Mouse (Mus musculus) naive thymus-derived CD4-positive, alpha-beta T cell, adult 2 months (primary cell): Measurements from ENCODE around the gene Map3k14.

ENCODE experiments used
- DNase-seq: peaks from one replicate; pipeline ENCODE4 v3.0.0-alpha.2; 2011; ENCODE audit warnings: low read depth

Map3k14 gene

GRCm38 (mm10) chr11:103206203-103206602, 61.1 kb downstream of the Map3k14 start:
- no peak for DNase-seq

DNA sequence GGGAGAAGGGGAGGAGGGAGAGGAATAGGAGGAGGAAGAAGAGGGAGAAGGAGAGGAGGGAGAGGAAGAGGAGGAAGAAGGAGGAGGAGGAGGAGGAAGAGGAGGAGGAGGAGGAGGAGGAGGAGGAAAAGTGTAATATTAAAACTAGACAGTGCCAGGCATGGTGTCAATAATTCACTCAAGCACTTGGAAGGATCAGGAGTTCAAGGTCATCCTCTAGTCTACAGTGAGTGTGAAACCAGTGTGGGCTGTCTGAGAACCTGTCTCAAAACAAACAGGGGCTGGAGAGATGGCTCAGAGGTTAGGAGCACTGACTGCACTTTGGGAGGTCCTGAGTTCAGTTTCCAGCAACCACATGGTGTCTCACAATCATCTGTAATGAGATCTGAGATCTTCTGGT, 64.9 kb downstream of the Map3k14 start:
- DNase-seq: no peak

- no peak for DNase-seq
Measured at GRCm38 (mm10) chr11:103201664-103202063, 65.6 kb downstream of the Map3k14 start.

- no peak for DNase-seq
Measured at GRCm38 (mm10) chr11:103198911-103199803, 68.1 kb downstream of the Map3k14 start.

GRCm38 (mm10) chr11:103198339-103198738, 68.9 kb downstream of the Map3k14 start:
- DNase-seq: no peak

GRCm38 (mm10) chr11:103197340-103197739, 69.9 kb downstream of the Map3k14 start:
- DNase-seq: no peak

DNA sequence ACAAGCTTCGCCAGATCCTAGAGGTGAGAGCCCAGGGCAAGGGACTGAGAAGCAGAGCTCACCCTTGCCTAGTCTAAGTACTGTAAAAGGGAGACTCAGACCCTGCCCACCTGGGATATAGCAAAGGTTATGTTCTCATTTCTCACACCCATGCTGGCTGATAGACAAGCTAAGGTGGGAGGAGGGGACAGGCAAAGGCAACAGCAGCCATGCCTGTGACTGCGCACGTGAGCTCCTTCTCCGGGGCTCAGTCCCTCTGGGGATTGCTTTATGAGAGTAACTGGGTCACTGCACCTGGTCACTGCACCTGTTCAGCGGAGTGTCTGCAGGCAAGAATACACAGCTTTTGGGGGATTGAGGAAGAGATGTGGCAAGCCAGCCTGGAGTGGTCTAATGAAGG, 71.6 kb downstream of the Map3k14 start:
- no peak for DNase-seq

- no peak for DNase-seq
Measured at GRCm38 (mm10) chr11:103195236-103195635, 72.0 kb downstream of the Map3k14 start.

DNA sequence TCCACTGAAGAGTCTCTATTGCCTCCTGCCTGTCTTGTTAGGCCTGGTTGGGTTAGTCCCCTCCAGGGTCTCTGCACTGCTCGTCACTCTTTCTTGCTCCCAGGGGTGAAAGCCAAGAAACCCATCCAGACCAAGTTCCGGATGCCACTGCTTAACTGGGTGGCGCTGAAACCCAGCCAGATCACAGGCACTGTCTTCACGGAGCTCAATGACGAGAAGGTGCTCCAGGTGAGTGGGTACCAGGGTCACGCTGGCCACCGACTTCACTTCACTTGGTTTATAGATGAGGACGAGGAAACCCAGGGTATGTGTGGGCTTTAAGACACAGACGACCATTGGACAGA, 73.5 kb downstream of the Map3k14 start:
- DNase-seq: no peak

GRCm38 (mm10) chr11:103192956-103193824, 74.1 kb downstream of the Map3k14 start:
- DNase-seq: no peak

DNA sequence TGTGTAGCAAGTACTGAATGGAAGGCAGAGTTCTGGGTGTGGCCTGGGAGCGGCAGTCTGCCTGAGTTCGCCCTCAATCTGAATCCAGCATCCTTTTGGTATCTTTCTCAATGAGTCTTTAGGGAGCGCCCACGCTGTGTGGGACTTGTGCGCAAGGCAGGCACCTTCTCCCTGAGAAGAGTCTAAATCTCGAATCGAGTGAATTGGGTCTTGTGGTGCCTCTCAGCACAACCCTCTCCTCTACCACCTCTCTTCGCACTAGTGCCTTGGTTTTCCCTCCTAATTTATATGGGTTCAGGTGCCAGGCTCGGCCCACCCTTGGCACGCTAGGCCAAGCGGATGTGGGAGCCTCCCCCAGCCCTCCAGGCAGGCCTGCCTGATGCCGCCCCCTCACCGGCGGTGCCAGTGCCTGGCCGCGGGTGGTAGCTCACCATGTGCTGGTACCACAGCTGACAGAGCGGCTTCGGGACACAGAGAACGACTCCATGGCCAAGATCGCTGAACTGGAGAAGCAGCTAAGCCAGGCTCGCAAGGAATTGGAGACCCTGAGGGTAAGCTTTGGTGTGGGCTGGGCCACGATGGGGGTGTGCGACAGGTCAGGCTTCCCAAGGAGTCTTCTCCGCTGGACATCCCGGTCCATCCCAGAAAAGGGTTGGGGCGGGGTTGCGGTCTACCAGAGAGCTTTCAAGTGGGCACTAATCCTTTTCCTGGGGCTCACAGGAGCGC, 74.9 kb downstream of the Map3k14 start:
- DNase-seq: no peak

GRCm38 (mm10) chr11:103184891-103185290, 82.4 kb downstream of the Map3k14 start:
- DNase-seq: peak; percentile 77

DNA sequence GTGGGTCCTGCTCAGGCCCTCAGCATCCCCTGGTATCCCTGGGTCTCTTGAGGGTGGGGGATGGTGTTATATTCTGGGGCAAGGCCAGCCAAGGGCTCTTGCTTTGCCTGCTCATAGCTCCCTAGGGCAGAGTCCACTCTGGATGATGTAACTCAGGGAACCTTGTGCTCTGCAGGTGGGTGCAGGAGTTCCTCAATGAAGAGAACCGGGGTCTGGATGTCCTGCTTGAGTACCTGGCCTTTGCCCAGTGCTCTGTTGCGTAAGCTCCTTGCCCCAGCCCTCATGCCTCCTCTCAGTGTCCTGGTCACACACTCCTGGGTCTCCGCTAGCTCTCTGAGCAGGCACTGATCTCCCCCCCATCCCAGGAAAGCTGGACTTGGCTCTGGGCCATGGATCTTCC, 85.4 kb downstream of the Map3k14 start:
- no peak for DNase-seq

DNA sequence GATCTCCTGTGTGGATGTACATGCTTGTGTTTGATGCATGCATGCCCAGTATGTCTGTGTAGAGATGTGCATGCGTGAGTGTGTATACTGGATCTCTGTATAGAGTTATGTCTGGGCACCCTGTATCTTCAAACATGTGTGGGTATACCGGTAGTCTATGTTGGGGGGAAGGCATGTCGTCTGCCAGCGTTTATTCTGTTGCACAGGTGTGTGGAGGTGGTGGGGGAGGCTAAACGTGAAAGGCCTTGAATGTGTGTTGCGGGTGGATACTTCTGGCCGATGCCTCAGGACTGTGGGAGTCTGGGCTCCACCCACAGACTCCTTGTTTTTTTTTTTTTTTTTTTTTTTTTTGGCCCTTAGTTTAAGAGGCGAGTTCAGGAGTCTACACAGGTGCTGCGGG, 85.9 kb downstream of the Map3k14 start:
- no peak for DNase-seq

DNA sequence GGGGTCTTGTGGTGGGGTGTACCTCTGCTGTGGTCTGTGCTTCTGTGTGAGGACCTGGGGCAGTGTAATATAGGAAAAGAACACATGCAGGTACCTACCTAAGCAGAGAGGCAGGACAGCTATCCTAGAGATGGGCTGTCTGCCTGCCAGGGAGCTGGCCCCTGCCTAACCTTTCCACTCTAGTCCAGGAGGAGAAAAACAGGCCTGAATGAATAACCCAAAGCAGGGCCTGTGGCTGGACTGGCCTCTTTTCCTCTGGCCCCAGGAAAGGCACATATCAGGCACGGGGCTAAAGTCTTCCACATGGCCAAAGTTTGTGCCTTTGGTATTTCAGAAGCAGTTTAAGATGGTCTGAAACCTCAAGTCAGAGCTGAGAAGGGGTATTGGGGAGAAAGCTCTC, 86.8 kb downstream of the Map3k14 start:
- DNase-seq: no peak

DNA sequence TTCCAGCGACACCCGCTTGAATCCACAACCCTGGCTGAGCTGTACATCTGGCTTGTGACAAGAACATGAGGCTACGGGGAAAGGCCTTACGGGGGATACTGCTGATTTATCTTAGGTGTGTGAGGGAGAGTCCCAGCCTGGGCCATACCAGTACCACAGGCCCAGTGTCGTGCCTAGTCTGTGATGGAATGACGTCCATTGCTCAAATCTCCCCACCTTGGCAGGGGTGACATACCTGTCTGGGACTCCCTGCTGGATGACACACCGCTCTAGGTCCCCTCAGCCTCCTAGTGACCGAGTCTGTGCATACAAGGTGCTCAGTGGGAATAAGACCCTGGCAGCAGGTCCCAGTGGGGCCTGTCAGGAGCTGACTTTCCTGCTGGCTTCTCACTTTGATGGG, 88.5 kb downstream of the Map3k14 start:
- no peak for DNase-seq

GRCm38 (mm10) chr11:103177815-103178485, 89.3 kb downstream of the Map3k14 start:
- peak; percentile 50 for DNase-seq

GRCm38 (mm10) chr11:103177216-103177615, 90.1 kb downstream of the Map3k14 start:
- no peak for DNase-seq

DNA sequence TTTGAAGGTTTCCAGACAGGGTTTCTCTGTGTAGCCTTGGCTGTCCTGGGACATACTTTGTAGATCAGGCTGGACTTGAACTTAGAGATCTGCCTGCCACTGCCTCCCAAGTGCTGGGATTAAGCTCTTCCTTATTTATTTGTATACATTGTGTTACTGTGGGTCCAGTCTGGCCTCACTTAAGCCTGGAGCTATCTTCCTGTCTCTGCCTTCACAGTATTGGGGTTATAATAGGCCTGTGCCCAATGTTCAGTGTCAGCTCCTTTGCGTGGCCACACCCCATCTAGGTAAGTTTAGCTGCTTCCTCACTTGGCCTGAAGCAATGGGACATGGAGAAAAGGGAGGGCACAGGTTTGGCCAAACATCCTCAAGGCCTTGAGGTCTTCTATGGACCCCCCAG, 90.8 kb downstream of the Map3k14 start:
- DNase-seq: no peak

DNA sequence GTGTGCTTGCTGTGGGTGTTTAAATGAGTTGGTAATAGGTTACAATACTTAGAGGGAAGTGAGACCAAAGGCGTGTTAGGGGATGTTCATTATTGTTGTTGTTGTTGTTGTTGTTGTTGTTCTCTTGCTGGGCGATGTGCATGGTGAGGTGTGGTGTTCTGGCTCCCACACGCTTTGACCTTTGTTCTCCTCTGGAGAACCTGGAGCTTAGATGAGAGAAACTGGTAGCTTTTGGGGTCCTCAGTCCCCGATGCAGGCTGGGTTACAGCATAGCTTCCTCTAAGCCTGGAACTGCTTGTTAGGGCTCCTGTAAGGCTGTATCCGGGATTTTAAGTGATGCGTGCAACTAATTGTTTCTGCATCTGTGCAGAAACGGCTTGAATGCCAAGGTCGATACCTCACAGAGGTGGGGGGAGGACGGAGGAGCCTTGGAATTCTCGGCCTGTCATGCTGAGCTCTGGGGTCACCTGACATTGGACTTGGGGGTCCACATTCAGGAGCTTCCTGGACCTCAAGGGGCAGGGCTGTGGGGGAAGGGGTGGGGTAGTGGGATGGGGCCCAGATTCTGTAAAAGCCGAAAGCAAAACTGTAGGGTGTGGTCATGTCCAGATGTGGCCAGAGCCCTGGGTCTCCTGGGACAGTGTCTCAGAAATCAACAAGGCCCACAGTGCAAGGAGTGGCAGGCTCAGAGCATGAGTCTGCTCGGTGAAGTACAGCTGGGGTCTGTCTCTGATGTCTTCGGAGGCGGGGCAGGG, 91.4 kb downstream of the Map3k14 start:
- peak; percentile 51 for DNase-seq

GRCm38 (mm10) chr11:103174891-103175391, 92.3 kb downstream of the Map3k14 start:
- peak; percentile 95 for DNase-seq
